Mouse (Mus musculus): ENCODE results near the gene Micu1.
"Not testable (repeated sequence)": the region's sequence is repeated elsewhere in the genome, so short reads cannot be mapped to it uniquely, and the experiment has no call there.

Micu1 gene

GRCm38 (mm10) chr10:59844686-59845085, 142.4 kb downstream of the Micu1 start:
- no peak for DNase-seq (ENCODE audit: extremely low read depth, low read depth, low spot score)

GRCm38 (mm10) chr10:59846416-59846815, 144.1 kb downstream of the Micu1 start:
- DNase-seq (ENCODE audit: extremely low read depth, low read depth, low spot score): no peak

GRCm38 (mm10) chr10:59848079-59848877, 146.0 kb downstream of the Micu1 start:
- no peak for DNase-seq (ENCODE audit: extremely low read depth, low read depth, low spot score)

- DNase-seq (ENCODE audit: extremely low read depth, low read depth, low spot score): no peak
Measured at GRCm38 (mm10) chr10:59848953-59849352, 146.7 kb downstream of the Micu1 start.

GRCm38 (mm10) chr10:59849371-59849770, 147.1 kb downstream of the Micu1 start:
- DNase-seq (ENCODE audit: extremely low read depth, low read depth, low spot score): no peak

GRCm38 (mm10) chr10:59857157-59857556, 154.9 kb downstream of the Micu1 start:
- DNase-seq (ENCODE audit: extremely low read depth, low read depth, low spot score): no peak

GRCm38 (mm10) chr10:59860684-59861083, 158.4 kb downstream of the Micu1 start:
- no peak for DNase-seq (ENCODE audit: extremely low read depth, low read depth, low spot score)

- DNase-seq (ENCODE audit: extremely low read depth, low read depth, low spot score): no peak
Measured at GRCm38 (mm10) chr10:59861201-59861600, 158.9 kb downstream of the Micu1 start.

GRCm38 (mm10) chr10:59862816-59863440, 160.7 kb downstream of the Micu1 start:
- DNase-seq (ENCODE audit: extremely low read depth, low read depth, low spot score): no peak

GRCm38 (mm10) chr10:59863620-59864019, 161.3 kb downstream of the Micu1 start:
- no peak for DNase-seq (ENCODE audit: extremely low read depth, low read depth, low spot score)

- no peak for DNase-seq (ENCODE audit: extremely low read depth, low read depth, low spot score)
Measured at GRCm38 (mm10) chr10:59864232-59864875, 162.1 kb downstream of the Micu1 start.

- DNase-seq (ENCODE audit: extremely low read depth, low read depth, low spot score): no peak
Measured at GRCm38 (mm10) chr10:59864884-59865726, 162.8 kb downstream of the Micu1 start.

GRCm38 (mm10) chr10:59868266-59868665, 166.0 kb downstream of the Micu1 start:
- DNase-seq (ENCODE audit: extremely low read depth, low read depth, low spot score): no peak

- DNase-seq (ENCODE audit: extremely low read depth, low read depth, low spot score): no peak
Measured at GRCm38 (mm10) chr10:59870038-59870437, 167.8 kb downstream of the Micu1 start.

- DNase-seq (ENCODE audit: extremely low read depth, low read depth, low spot score): not testable (repeated sequence)
Measured at GRCm38 (mm10) chr10:59872651-59873050, 170.4 kb downstream of the Micu1 start.

GRCm38 (mm10) chr10:59873206-59873605, 170.9 kb downstream of the Micu1 start:
- no peak for DNase-seq (ENCODE audit: extremely low read depth, low read depth, low spot score)

GRCm38 (mm10) chr10:59873613-59874012, 171.3 kb downstream of the Micu1 start:
- no peak for DNase-seq (ENCODE audit: extremely low read depth, low read depth, low spot score)

- no peak for DNase-seq (ENCODE audit: extremely low read depth, low read depth, low spot score)
Measured at GRCm38 (mm10) chr10:59875396-59875795, 173.1 kb downstream of the Micu1 start.

- not testable (repeated sequence) for DNase-seq (ENCODE audit: extremely low read depth, low read depth, low spot score)
Measured at GRCm38 (mm10) chr10:59876698-59877097, 174.4 kb downstream of the Micu1 start.

GRCm38 (mm10) chr10:59877421-59878117, 175.3 kb downstream of the Micu1 start:
- DNase-seq (ENCODE audit: extremely low read depth, low read depth, low spot score): no peak

Data from fat pad, adult 2 months (tissue).